Mouse (Mus musculus) erythroblast, embryonic 14.5 days (primary cell): Measurements from ENCODE around the gene Clps.

ENCODE experiments used
- GATA1 ChIP-seq: IDR thresholded peaks from 2 replicates; pipeline ENCODE4 v1.6.1; 2012; ENCODE audit warnings: low read length, inconsistent platforms, mixed read lengths
- TAL1 ChIP-seq: IDR thresholded peaks from 3 replicates; pipeline ENCODE4 v1.6.1; 2012; ENCODE audit warnings: low read length, inconsistent platforms, mixed read lengths

- TF ChIP-seq TAL1 (no peak), GATA1 (no peak)
Observed at GRCm38 (mm10) chr17:28601557-28602250, 41.1 kb upstream of the Clps start.
